Mouse (Mus musculus) forebrain, embryonic 14.5 days (tissue): ENCODE measurements around the gene Hspbap1. TPM values are rescaled to one million over a fixed set of nuclear protein-coding genes. Genes with fewer than 3 reads are reported as not detected.
A peak's percentile ranks its signal among the peaks of the same experiment; 100 is the strongest.

Source experiments
- ATAC-seq: fragments of 200-750 bp; cut with Nextera tagmentation; 2 replicates; pipeline ENCODE4 v1.8.0; 2017; ENCODE audit warnings: mild to moderate bottlenecking, moderate library complexity
- DNase-seq: peaks from one replicate; pipeline ENCODE4 v3.0.0-alpha.2; 2015; ENCODE audit warnings: low spot score
- H3K27ac ChIP-seq: fragments of 300-500 bp; sonication (generic); 2 replicates; pipeline ENCODE4 v1.5.1; 2014; ENCODE audit warnings: low read depth, mild to moderate bottlenecking, control low read depth, low read length, moderate library complexity
- H3K27me3 ChIP-seq: fragments of 300-500 bp; sonication (generic); replicated peaks from 2 replicates; pipeline ENCODE4 v1.6.1; 2014; ENCODE audit warnings: low read length, control low read depth, mixed read lengths; ENCODE audit not compliant: control insufficient read depth, insufficient read depth
- H3K36me3 ChIP-seq: fragments of 300-500 bp; sonication (generic); 2 replicates; pipeline ENCODE4 v1.6.1; 2014; ENCODE audit warnings: low read length, control low read depth; ENCODE audit not compliant: control insufficient read depth, insufficient read depth
- H3K4me1 ChIP-seq: fragments of 300-500 bp; sonication (generic); 2 replicates; pipeline ENCODE4 v1.6.1; 2014; ENCODE audit warnings: antibody characterized with exemption, low read length, control low read depth; ENCODE audit not compliant: control insufficient read depth, insufficient read depth
- H3K4me2 ChIP-seq: fragments of 300-500 bp; sonication (generic); 2 replicates; pipeline ENCODE4 v1.6.1; 2014; ENCODE audit warnings: mild to moderate bottlenecking, control low read depth, low read length
- H3K4me3 ChIP-seq: fragments of 300-500 bp; sonication (generic); 2 replicates; pipeline ENCODE4 v1.5.1; 2014; ENCODE audit warnings: low read depth, low read length, control low read depth
- H3K9ac ChIP-seq: fragments of 300-500 bp; sonication (generic); 2 replicates; pipeline ENCODE4 v1.6.1; 2014; ENCODE audit warnings: mild to moderate bottlenecking, low read length, control low read depth, moderate library complexity
- H3K9me3 ChIP-seq: fragments of 300-500 bp; sonication (generic); replicated peaks from 2 replicates; pipeline ENCODE4 v1.6.1; 2016; ENCODE audit warnings: low read length, control low read depth, mixed read lengths; ENCODE audit not compliant: control insufficient read depth
- WGBS: fragments of 180-500 bp; shearing (Covaris S2); extraction: QIAGEN DNeasy Blood & Tissue Kit; methylation state at CpG from one replicate; pipeline ENCODE4 v1.1.7; 2014; 5-methylcytosine and 5-hydroxymethylcytosine counted together
- polyA plus RNA-seq: library from polyadenylated mRNA; unstranded; fragments of >200 nt; fragmentation: Nextera tagmentation; extraction: Ambion mirVana; gene quantifications from 2 replicates; pipeline ENCODE4 v1.2.1, GENCODE M21; 2014

Gene Hspbap1
- polyA plus RNA-seq, 1 experiment from 2014 or later = 24.9 TPM

GRCm38 (mm10) chr16:35768785-35769642 is 1.2 kb upstream of the Hspbap1 start, which contains the start of gene Dirc2:
Gene Dirc2 (minus strand): TSS chr16:35769356.
- DNase-seq = peak; percentile 82

GRCm38 (mm10) chr16:35771141-35771540 is 966 bp downstream of the Hspbap1 start:
- Histone ChIP-seq H3K4me2 (peak overlapping the region; percentile 95), H3K9me3 (no peaks in the 10 kb centered on the region), H3K36me3 (no peaks in the 10 kb centered on the region), H3K27me3 (no peaks in the 10 kb centered on the region), H3K4me1 (peaks cover 24% of the 10 kb centered on the region), H3K9ac (peak overlapping the region; percentile 95; the same call in 1 of the 2 replicates), H3K4me3 (peak overlapping the region; percentile 87), H3K27ac (no peak overlapping the region)
- DNase-seq = no peak
- 17% methylated on average over 8 of the region's 8 CpGs for WGBS
- ATAC-seq = no peak

More at GRCm38 (mm10) chr16:35768785-35769642, 1.2 kb upstream of the Hspbap1 start, which contains the start of gene Dirc2:
- H3K4me1 ChIP-seq = peaks cover 24% of the 10 kb centered on the region
- H3K9me3 ChIP-seq = no peaks in the 10 kb centered on the region
- under 1% methylated on average over 66 of the region's 78 CpGs for WGBS
- H3K27me3 ChIP-seq = no peaks in the 10 kb centered on the region
- peak within 1 kb of the TSS; percentile 87 for H3K4me3 ChIP-seq
- H3K27ac ChIP-seq = peak within 1 kb of the TSS; percentile 75; the same call in 1 of the 2 replicates
- H3K36me3 ChIP-seq = no peaks in the 10 kb centered on the region
- H3K9ac ChIP-seq = peak within 1 kb of the TSS; percentile 95
- H3K4me2 ChIP-seq = peak within 1 kb of the TSS; percentile 95
- peak; percentile 87 for ATAC-seq

- DNase-seq (no peak), ATAC-seq (no peak)
- no peaks in the 10 kb centered on the region for H3K27me3 ChIP-seq
- peak overlapping the region; percentile 87; the same call in 1 of the 2 replicates for H3K4me3 ChIP-seq
- H3K4me2 ChIP-seq = peak overlapping the region; percentile 95
- H3K36me3 ChIP-seq = no peaks in the 10 kb centered on the region
- H3K27ac ChIP-seq = no peak overlapping the region
- no peaks in the 10 kb centered on the region for H3K9me3 ChIP-seq
- H3K9ac ChIP-seq = no peak overlapping the region
- 87% methylated on average over 5 of the region's 5 CpGs for WGBS
- H3K4me1 ChIP-seq = peaks cover 24% of the 10 kb centered on the region
Measured at GRCm38 (mm10) chr16:35771606-35772005, 1.4 kb downstream of the Hspbap1 start.

- H3K4me1 ChIP-seq = peaks cover 21% of the 10 kb centered on the region
- H3K27ac ChIP-seq = no peak overlapping the region
- DNase-seq (no peak), ATAC-seq (no peak)
- H3K4me2 ChIP-seq = no peak overlapping the region
- no peaks in the 10 kb centered on the region for H3K27me3 ChIP-seq
- H3K9ac ChIP-seq = no peak overlapping the region
- no peaks in the 10 kb centered on the region for H3K36me3 ChIP-seq
- WGBS = 89% methylated on average over 5 of the region's 5 CpGs
- H3K4me3 ChIP-seq = no peak overlapping the region
- H3K9me3 ChIP-seq = no peaks in the 10 kb centered on the region
Measured at GRCm38 (mm10) chr16:35772598-35772997, 2.4 kb downstream of the Hspbap1 start.

GRCm38 (mm10) chr16:35775835-35776234 is 5.7 kb downstream of the Hspbap1 start:
- peaks cover 8% of the 10 kb centered on the region for H3K4me1 ChIP-seq
- 97% methylated on average over 1 of the region's 1 CpGs for WGBS
- no peak overlapping the region for H3K27ac ChIP-seq
- no peak overlapping the region for H3K4me2 ChIP-seq
- no peaks in the 10 kb centered on the region for H3K9me3 ChIP-seq
- no peak overlapping the region for H3K9ac ChIP-seq
- no peaks in the 10 kb centered on the region for H3K27me3 ChIP-seq
- ATAC-seq (no peak), DNase-seq (no peak)
- H3K36me3 ChIP-seq = no peaks in the 10 kb centered on the region
- no peak overlapping the region for H3K4me3 ChIP-seq

GRCm38 (mm10) chr16:35776737-35777136 is 6.6 kb downstream of the Hspbap1 start:
- no peak overlapping the region for H3K27ac ChIP-seq
- no peak overlapping the region for H3K4me3 ChIP-seq
- H3K9me3 ChIP-seq = no peaks in the 10 kb centered on the region
- no peaks in the 10 kb centered on the region for H3K36me3 ChIP-seq
- H3K27me3 ChIP-seq = no peaks in the 10 kb centered on the region
- no peak for ATAC-seq
- H3K4me1 ChIP-seq = no peaks in the 10 kb centered on the region; the same call in 1 of the 2 replicates
- 92% methylated on average over 7 of the region's 7 CpGs for WGBS
- no peak overlapping the region for H3K4me2 ChIP-seq
- H3K9ac ChIP-seq = no peak overlapping the region
- no peak for DNase-seq

GRCm38 (mm10) chr16:35777768-35778167 is 7.6 kb downstream of the Hspbap1 start:
- H3K9me3 ChIP-seq = no peaks in the 10 kb centered on the region
- H3K4me3 ChIP-seq = no peak overlapping the region
- H3K4me2 ChIP-seq = no peak overlapping the region
- H3K27ac ChIP-seq = no peak overlapping the region
- H3K27me3 ChIP-seq = no peaks in the 10 kb centered on the region
- no peak overlapping the region for H3K9ac ChIP-seq
- no peaks in the 10 kb centered on the region for H3K4me1 ChIP-seq
- no peaks in the 10 kb centered on the region for H3K36me3 ChIP-seq
- WGBS = 98% methylated on average over 4 of the region's 4 CpGs
- DNase-seq (no peak), ATAC-seq (no peak)

GRCm38 (mm10) chr16:35779681-35780080 is 9.5 kb downstream of the Hspbap1 start:
- no peak overlapping the region for H3K9ac ChIP-seq
- no peaks in the 10 kb centered on the region for H3K9me3 ChIP-seq
- H3K27ac ChIP-seq = no peak overlapping the region
- DNase-seq (no peak), ATAC-seq (no peak)
- H3K4me2 ChIP-seq = no peak overlapping the region
- H3K27me3 ChIP-seq = no peaks in the 10 kb centered on the region
- no peaks in the 10 kb centered on the region for H3K4me1 ChIP-seq
- WGBS = 40% methylated on average over 7 of the region's 7 CpGs
- H3K4me3 ChIP-seq = no peak overlapping the region
- H3K36me3 ChIP-seq = no peaks in the 10 kb centered on the region

- no peak overlapping the region for H3K9ac ChIP-seq
- H3K9me3 ChIP-seq = no peaks in the 10 kb centered on the region
- H3K4me2 ChIP-seq = no peak overlapping the region
- ATAC-seq (no peak), DNase-seq (no peak)
- WGBS = 90% methylated on average over 9 of the region's 9 CpGs
- H3K4me1 ChIP-seq = no peaks in the 10 kb centered on the region
- H3K27me3 ChIP-seq = no peaks in the 10 kb centered on the region
- H3K27ac ChIP-seq = no peak overlapping the region
- no peaks in the 10 kb centered on the region for H3K36me3 ChIP-seq
- no peak overlapping the region for H3K4me3 ChIP-seq
Measured at GRCm38 (mm10) chr16:35781096-35781495, 10.9 kb downstream of the Hspbap1 start.
